Mouse (Mus musculus): Measurements from ENCODE around the gene Lcp1. TPM values are rescaled to one million over a fixed set of nuclear protein-coding genes. Genes with fewer than 3 reads are reported as not detected.

The Lcp1 gene
- polyA plus RNA-seq, 1 experiment, result 5.5 TPM

DNA sequence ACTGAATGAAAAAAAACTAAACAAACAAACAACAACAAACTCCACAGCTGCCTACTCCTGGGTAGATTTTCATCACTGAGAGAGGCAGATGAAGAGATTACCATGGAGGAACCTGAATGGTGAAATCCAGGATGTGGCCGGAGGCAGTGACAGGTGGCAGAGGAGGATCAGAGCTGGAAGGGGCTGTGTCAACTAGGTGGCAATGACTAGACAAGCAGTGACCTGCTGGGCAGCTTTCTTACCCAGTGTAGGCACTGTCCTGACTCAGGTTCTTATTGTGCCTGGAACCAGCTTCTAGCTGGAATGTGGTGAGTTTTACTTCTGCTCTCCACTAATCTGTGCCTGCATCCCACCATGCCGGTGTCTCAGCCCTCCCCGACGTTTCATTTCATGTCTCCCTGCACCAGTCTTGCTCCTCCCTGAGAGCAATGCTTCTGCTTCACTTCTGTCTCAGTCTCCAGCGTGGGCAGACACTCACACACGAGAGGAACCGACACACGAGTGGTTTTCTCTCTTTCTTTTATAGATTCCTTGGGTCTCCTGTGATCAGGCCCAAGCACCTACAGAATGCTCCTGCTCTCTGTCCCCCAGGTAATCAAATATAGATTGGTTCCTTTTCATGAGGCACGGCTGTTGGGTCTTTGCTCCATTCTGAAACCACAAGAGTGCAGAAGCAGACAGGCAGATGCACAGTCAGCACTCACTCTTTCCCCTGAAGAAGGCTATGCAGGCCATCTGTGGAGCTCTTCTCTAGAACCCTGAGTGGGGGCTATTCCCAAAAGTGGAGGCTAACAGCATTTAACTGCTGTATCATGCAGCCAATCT, 44.0 kb downstream of the Lcp1 start:
- no peak overlapping the region for H3K27ac ChIP-seq (ENCODE audit: insufficient read depth, low read length)
- TF ChIP-seq POLR2A (IDR thresholded peaks at IDR 0.05; ENCODE audit: extremely low read depth, insufficient read depth, low read length), result no peak
- no peak for TF ChIP-seq CTCF (IDR thresholded peaks at IDR 0.05; ENCODE audit: extremely low read depth, insufficient read depth, low read length)
- no peaks in the 10 kb centered on the region for H3K4me1 ChIP-seq (ENCODE audit: control insufficient read depth, insufficient read depth, low read length)
- H3K4me3 ChIP-seq (ENCODE audit: insufficient read depth, low read length), result no peak overlapping the region

DNA sequence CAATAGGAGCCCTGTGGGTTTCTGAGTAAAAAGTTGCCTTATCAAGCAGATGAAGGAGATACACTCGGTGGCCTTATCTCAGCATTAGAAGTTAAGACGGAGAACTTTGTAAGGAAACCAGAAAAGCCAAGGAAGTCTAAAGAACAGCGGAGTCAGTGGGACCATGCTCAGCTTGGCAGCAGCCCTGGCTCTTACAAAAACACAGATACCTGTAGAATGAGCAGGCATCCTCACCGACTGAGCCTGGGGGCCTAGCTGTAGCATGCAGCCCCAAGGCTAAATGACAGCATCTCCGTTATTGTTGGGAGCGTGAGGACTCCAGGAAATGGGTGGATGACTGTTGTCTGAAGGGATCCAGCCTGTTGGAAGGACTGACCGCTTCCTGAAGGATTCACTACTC, 44.9 kb downstream of the Lcp1 start:
- no peak overlapping the region for H3K27ac ChIP-seq (ENCODE audit: insufficient read depth, low read length)
- no peak overlapping the region for H3K4me3 ChIP-seq (ENCODE audit: insufficient read depth, low read length)
- no peaks in the 10 kb centered on the region for H3K4me1 ChIP-seq (ENCODE audit: control insufficient read depth, insufficient read depth, low read length)
- TF ChIP-seq CTCF (IDR thresholded peaks at IDR 0.05; ENCODE audit: extremely low read depth, insufficient read depth, low read length) (no peak), POLR2A (IDR thresholded peaks at IDR 0.05; ENCODE audit: extremely low read depth, insufficient read depth, low read length) (no peak)

DNA sequence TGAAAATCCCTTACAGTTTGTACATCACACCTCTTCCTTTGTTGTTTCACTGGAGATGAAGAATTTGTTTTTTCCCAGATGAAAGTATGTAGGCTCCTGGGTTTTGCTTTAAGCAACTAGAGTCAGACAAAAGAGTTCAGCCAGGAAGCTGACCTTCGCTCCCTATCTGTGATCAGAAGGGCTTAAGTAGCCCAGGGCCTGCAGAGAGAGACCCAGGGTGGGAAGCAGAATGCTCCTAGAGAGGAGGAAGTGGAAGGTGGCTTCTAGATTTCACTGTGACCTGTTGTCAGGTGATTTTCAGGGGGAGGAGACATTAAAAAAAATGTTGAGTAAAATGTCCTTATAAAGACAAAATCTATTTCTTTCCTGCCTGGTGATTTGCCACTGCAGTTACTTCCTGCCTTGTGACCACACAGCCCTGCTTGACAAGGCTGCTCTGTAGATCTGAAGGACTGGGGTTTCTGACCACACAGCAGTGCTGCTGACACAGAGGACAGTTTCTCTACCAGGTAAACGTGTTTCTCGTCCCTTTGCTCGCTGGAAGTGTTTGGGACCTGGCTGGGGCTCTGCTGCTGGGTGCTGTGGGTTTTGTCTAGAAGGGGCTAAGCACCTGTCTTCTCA, 45.6 kb downstream of the Lcp1 start:
- Histone ChIP-seq H3K27ac (ENCODE audit: insufficient read depth, low read length) (no peak overlapping the region), H3K4me3 (ENCODE audit: insufficient read depth, low read length) (no peak overlapping the region), H3K4me1 (ENCODE audit: control insufficient read depth, insufficient read depth, low read length) (no peaks in the 10 kb centered on the region)
- TF ChIP-seq POLR2A (IDR thresholded peaks at IDR 0.05; ENCODE audit: extremely low read depth, insufficient read depth, low read length) (no peak), CTCF (IDR thresholded peaks at IDR 0.05; ENCODE audit: extremely low read depth, insufficient read depth, low read length) (no peak)

DNA sequence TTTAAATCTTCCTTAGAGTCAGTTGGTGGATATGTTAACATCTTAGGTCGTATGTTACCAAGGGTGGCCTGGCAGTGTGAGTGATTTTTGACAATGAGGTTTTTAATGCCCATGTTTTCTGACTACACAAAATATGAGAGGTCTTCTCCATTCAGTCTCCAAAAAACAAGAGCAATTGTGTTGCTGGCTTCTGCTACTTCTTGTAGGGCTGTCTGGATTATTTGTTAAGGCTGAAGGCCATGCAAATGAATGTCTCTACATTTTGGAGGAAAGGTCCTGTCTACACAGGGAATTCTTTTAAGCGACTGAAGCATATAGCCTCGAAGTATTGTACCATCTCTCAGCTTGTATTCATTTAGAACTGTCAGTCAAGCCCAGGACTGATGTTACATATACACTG, 46.5 kb downstream of the Lcp1 start:
- no peak for TF ChIP-seq CTCF (IDR thresholded peaks at IDR 0.05; ENCODE audit: extremely low read depth, insufficient read depth, low read length)
- TF ChIP-seq POLR2A (IDR thresholded peaks at IDR 0.05; ENCODE audit: extremely low read depth, insufficient read depth, low read length), result no peak
- Histone ChIP-seq H3K27ac (ENCODE audit: insufficient read depth, low read length) (no peak overlapping the region), H3K4me3 (ENCODE audit: insufficient read depth, low read length) (no peak overlapping the region), H3K4me1 (ENCODE audit: control insufficient read depth, insufficient read depth, low read length) (no peaks in the 10 kb centered on the region)

DNA sequence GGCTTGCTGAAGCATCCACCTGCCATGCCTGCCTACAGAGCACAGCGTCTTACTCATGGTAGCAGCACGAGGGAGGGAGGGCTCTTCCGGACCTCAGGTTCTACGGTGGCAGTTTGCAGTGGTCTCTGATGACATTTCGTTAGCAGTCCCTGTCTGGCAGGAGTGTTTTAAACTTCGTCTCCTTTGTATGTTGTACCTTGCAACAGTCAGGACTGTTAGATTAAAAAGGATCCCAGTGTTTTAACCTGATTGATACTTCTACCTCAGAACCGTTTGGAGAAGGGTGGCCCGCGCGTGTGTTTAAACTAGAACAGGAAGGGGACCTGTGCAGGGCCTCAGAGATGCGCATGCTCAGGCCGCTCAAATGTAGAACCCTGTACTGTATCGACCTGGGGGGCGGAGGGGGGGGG, 47.5 kb downstream of the Lcp1 start:
- H3K4me3 ChIP-seq (ENCODE audit: insufficient read depth, low read length), result no peak overlapping the region
- no peaks in the 10 kb centered on the region for H3K4me1 ChIP-seq (ENCODE audit: control insufficient read depth, insufficient read depth, low read length)
- no peak for TF ChIP-seq CTCF (IDR thresholded peaks at IDR 0.05; ENCODE audit: extremely low read depth, insufficient read depth, low read length)
- TF ChIP-seq POLR2A (IDR thresholded peaks at IDR 0.05; ENCODE audit: extremely low read depth, insufficient read depth, low read length), result no peak
- H3K27ac ChIP-seq (ENCODE audit: insufficient read depth, low read length), result no peak overlapping the region

DNA sequence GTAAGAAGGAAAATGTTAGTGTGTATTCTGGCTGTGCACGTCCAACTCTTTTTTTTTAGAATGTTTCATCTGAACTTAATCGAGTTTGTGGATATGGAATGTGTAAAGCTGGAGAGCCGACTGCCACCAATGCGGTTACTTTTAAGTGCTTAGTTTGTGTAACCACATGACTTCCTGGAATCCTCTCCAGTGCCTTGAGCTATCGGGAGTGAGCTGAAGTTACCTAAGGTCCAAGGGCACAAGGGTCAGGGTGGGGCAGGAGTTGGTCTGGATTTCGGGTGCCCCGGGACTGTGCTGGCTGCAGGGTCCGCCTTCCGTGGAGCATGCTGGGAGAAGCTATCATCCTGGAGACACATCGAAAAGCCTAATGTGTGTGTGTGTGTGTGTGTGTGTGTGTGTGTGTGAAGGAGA, 47.9 kb downstream of the Lcp1 start:
- TF ChIP-seq CTCF (IDR thresholded peaks at IDR 0.05; ENCODE audit: extremely low read depth, insufficient read depth, low read length) (no peak), POLR2A (IDR thresholded peaks at IDR 0.05; ENCODE audit: extremely low read depth, insufficient read depth, low read length) (no peak)
- H3K4me1 ChIP-seq (ENCODE audit: control insufficient read depth, insufficient read depth, low read length), result no peaks in the 10 kb centered on the region
- H3K4me3 ChIP-seq (ENCODE audit: insufficient read depth, low read length), result peak overlapping the region; percentile 11; the same call in 1 of the 2 replicates
- peak overlapping the region; percentile 51; the same call in 1 of the 2 replicates for H3K27ac ChIP-seq (ENCODE audit: insufficient read depth, low read length)

DNA sequence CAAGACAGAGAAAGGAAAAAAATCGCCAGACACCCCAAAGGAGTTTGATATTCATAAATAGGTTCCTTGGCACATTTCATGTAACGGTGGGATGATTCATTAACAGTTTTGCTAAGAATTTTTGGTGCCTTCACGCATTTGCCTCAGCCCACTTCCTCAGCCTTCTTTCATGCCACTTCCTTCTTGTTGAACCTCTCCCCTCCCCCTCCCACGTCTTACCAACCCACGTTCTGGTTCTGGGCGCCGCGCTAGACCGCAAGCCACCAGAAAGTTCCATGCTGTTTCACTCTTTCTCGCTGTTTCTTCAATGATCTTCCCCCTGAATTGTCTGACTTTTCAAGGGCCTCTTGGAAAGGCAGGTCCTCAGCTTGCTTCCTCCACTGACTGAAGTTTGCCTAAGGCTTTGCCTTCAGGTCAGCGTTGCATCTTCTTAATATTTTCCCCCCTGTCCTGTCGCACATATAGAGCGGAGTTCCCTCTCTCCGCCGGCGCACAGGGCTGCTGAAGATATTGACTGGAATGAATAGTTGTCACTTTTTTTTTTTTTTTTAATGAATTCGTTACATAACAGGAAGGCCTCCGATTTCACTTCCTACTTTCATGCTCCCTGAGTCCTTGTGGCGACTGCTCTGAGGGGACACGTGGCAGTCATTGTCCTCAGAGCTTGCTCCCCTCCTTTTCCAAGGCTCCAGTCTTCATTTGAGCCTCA, 48.5 kb downstream of the Lcp1 start:
- H3K4me3 ChIP-seq (ENCODE audit: insufficient read depth, low read length), result no peak overlapping the region; the same call in 1 of the 2 replicates
- no peak overlapping the region; the same call in 1 of the 2 replicates for H3K27ac ChIP-seq (ENCODE audit: insufficient read depth, low read length)
- no peaks in the 10 kb centered on the region for H3K4me1 ChIP-seq (ENCODE audit: control insufficient read depth, insufficient read depth, low read length)
- TF ChIP-seq POLR2A (IDR thresholded peaks at IDR 0.05; ENCODE audit: extremely low read depth, insufficient read depth, low read length) (no peak), CTCF (IDR thresholded peaks at IDR 0.05; ENCODE audit: extremely low read depth, insufficient read depth, low read length) (no peak)

DNA sequence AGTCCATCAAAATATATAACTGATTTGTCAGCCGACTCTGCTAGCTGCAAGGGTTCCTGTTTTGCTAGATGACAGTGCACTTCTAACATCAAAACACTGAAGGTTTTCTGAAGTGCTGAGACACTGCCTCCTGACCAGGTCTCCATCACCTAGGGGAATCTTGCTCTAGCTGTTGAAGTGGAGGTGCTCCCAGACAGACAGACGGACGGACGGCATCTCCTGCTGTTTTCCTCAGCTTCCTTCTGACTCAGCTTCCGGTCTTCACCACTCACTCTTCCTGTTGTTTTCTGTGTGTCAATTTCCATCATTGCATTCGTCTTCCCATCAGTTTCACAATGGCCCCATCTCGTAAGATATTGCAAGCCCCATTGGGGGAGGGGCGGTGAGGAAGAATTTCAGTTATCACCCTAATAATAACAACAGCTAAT, 49.7 kb downstream of the Lcp1 start:
- H3K4me3 ChIP-seq (ENCODE audit: insufficient read depth, low read length), result no peak overlapping the region
- H3K4me1 ChIP-seq (ENCODE audit: control insufficient read depth, insufficient read depth, low read length), result no peaks in the 10 kb centered on the region
- H3K27ac ChIP-seq (ENCODE audit: insufficient read depth, low read length), result no peak overlapping the region
- TF ChIP-seq POLR2A (IDR thresholded peaks at IDR 0.05; ENCODE audit: extremely low read depth, insufficient read depth, low read length) (no peak), CTCF (IDR thresholded peaks at IDR 0.05; ENCODE audit: extremely low read depth, insufficient read depth, low read length) (no peak)

DNA sequence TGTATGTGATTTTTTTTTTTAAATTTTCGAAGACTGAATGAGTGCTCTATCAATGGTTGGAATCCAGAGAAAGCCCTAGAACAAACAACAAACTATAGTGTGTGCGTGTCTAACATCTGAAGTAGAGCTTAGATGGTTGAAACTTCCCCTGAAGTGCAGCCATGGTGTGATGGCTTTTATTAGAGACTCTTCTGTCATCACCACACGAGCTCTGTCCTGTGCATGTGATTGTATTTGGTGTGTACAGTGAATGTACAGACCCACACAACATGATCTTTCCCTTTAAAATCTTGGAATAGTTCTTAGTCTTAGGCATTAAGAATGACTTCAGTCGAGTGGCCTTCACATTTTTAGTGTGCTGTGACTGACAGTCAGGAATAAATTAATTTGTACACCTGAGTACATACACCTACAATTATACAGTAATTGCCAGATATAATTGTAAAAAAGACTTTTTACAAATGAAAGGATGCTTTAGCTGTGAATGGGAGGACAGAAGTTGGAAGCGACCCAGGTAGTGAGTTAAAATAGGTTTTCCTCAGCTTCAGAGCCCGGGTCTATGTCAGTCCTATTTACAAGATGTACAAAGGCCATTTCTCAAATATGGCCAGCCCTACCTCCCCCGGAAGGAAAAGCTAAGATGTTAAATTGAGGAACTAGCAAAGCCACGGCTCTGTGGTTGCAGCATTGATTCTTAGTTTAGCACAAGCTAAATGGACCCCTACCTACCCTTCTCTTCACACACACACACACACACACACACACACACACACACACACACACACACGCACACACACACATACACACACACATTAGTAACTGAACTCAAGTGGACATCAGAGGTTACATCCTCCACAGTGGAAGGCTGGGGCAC, 50.4 kb downstream of the Lcp1 start:
- H3K27ac ChIP-seq (ENCODE audit: insufficient read depth, low read length), result no peak overlapping the region
- no peaks in the 10 kb centered on the region for H3K4me1 ChIP-seq (ENCODE audit: control insufficient read depth, insufficient read depth, low read length)
- H3K4me3 ChIP-seq (ENCODE audit: insufficient read depth, low read length), result no peak overlapping the region
- TF ChIP-seq POLR2A (IDR thresholded peaks at IDR 0.05; ENCODE audit: extremely low read depth, insufficient read depth, low read length), result no peak
- no peak for TF ChIP-seq CTCF (IDR thresholded peaks at IDR 0.05; ENCODE audit: extremely low read depth, insufficient read depth, low read length)

Measured in cortical plate, adult 2 months (tissue).